Mouse (Mus musculus): ENCODE data around the gene Casz1. TPM values are rescaled to one million over a fixed set of nuclear protein-coding genes. Genes with fewer than 3 reads are reported as not detected.

Casz1 gene
- total RNA-seq, 1 experiment = 4.0 TPM

DNA sequence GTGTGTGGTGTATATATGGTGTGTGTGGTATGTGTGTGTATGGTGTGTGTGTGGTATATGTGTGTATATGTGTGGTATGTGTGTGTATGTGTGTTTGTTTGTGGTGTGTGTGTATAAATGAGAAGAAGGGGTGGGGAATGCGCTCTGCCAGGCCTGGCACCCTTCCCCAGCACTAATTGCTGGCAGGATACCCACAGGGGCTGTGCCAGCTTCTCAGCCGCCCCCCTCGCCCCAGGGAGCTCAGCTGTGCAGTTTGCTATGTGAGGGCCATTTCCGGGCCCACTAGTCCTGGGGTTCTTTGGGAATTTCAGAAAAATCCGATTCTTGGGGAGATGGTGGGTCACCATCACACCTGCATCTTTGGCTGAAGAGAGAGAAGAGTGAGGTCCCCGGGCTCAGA is 9.0 kb downstream of the Casz1 start:
- in situ Hi-C loops (cut with MboI; ENCODE audit: low sequenced_read_pairs in 2 of 2, unreplicated experiment in 2 of 2) = no loop called here
- no peak for TF ChIP-seq HCFC1 (IDR thresholded peaks at IDR 0.05; ENCODE audit: borderline replicate concordance, insufficient read depth, low read length)
- TF ChIP-seq MAFK (IDR thresholded peaks at IDR 0.05; ENCODE audit: insufficient read depth, low read depth, low read length) = no peak
- TF ChIP-seq CHD2 (IDR thresholded peaks at IDR 0.05; ENCODE audit: low read depth, low read length) = no peak
- TF ChIP-seq ZC3H11A (IDR thresholded peaks at IDR 0.05; ENCODE audit: borderline replicate concordance, low read depth, low read length) = no peak
- no peak for TF ChIP-seq ZNF384 (IDR thresholded peaks at IDR 0.05; ENCODE audit: low read depth, low read length)
- no peaks in the 10 kb centered on the region for H3K36me3 ChIP-seq (ENCODE audit: control insufficient read depth, insufficient read depth, low read length, poor library complexity, severe bottlenecking)
- no peaks in the 10 kb centered on the region for H3K9me3 ChIP-seq (ENCODE audit: control insufficient read depth, insufficient read depth, low read depth, low read length)
- no peak overlapping the region for H3K9ac ChIP-seq (ENCODE audit: insufficient read depth, low read depth, low read length, poor library complexity, severe bottlenecking)
- H3K4me1 ChIP-seq (ENCODE audit: control insufficient read depth in 2 of 2, insufficient read depth in 2 of 2, low read length in 2 of 2, poor library complexity in 1 of 2) = peaks cover 3 to 10% of the 10 kb centered on the region in 2 experiments; a peak in 2 of 4 replicates
- no peak for DNase-seq (ENCODE audit: low read depth, low spot score)
- H3K27ac ChIP-seq (ENCODE audit: insufficient read depth, low read depth, low read length, poor library complexity, severe bottlenecking) = no peak overlapping the region
- H3K4me3 ChIP-seq (ENCODE audit: insufficient read depth in 1 of 2, low read depth in 1 of 2, low read length in 2 of 2, poor library complexity in 1 of 2, severe bottlenecking in 1 of 2) = no peak overlapping the region

DNA sequence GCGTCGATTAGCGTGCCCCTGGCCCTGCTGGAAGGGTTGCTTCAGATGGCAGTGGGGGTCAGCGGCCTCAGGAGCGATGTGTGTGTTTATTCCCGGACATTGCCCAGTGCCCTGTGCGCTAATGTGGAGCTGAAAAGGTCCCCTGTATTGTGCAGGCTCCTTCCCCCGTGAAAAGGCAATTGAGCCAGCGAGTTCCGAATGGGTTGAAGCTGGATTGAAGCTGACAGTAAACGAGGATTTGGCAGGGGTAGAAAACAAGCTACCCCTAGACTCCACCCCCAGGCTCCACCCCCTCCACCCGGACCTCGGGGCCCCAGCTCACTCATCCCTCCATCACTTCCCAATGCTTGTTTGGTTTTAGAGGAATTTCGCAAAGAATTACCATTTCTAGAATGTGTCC is 12.3 kb downstream of the Casz1 start:
- H3K36me3 ChIP-seq (ENCODE audit: control insufficient read depth, insufficient read depth, low read length, poor library complexity, severe bottlenecking) = no peaks in the 10 kb centered on the region
- H3K4me1 ChIP-seq (ENCODE audit: control insufficient read depth in 2 of 2, insufficient read depth in 2 of 2, low read length in 2 of 2, poor library complexity in 1 of 2) = peaks cover 3 to 13% of the 10 kb centered on the region in 2 experiments; a peak in 2 of 4 replicates
- H3K4me3 ChIP-seq (ENCODE audit: insufficient read depth in 1 of 2, low read depth in 1 of 2, low read length in 2 of 2, poor library complexity in 1 of 2, severe bottlenecking in 1 of 2) = peak overlapping the region; percentile 27 to 56; a peak in 3 of 4 replicates
- TF ChIP-seq ZC3H11A (IDR thresholded peaks at IDR 0.05; ENCODE audit: borderline replicate concordance, low read depth, low read length) = no peak
- no peak for TF ChIP-seq ZNF384 (IDR thresholded peaks at IDR 0.05; ENCODE audit: low read depth, low read length)
- TF ChIP-seq MAFK (IDR thresholded peaks at IDR 0.05; ENCODE audit: insufficient read depth, low read depth, low read length) = no peak
- no peak for TF ChIP-seq HCFC1 (IDR thresholded peaks at IDR 0.05; ENCODE audit: borderline replicate concordance, insufficient read depth, low read length)
- no peak for TF ChIP-seq CHD2 (IDR thresholded peaks at IDR 0.05; ENCODE audit: low read depth, low read length)
- in situ Hi-C loops (cut with MboI; ENCODE audit: low sequenced_read_pairs in 2 of 2, unreplicated experiment in 2 of 2) = no loop called here
- H3K27ac ChIP-seq (ENCODE audit: insufficient read depth, low read depth, low read length, poor library complexity, severe bottlenecking) = no peak overlapping the region
- no peak for DNase-seq (ENCODE audit: low read depth, low spot score)
- no peaks in the 10 kb centered on the region for H3K9me3 ChIP-seq (ENCODE audit: control insufficient read depth, insufficient read depth, low read depth, low read length)
- peak overlapping the region; percentile 7; the same call in 1 of the 2 replicates for H3K9ac ChIP-seq (ENCODE audit: insufficient read depth, low read depth, low read length, poor library complexity, severe bottlenecking)

DNA sequence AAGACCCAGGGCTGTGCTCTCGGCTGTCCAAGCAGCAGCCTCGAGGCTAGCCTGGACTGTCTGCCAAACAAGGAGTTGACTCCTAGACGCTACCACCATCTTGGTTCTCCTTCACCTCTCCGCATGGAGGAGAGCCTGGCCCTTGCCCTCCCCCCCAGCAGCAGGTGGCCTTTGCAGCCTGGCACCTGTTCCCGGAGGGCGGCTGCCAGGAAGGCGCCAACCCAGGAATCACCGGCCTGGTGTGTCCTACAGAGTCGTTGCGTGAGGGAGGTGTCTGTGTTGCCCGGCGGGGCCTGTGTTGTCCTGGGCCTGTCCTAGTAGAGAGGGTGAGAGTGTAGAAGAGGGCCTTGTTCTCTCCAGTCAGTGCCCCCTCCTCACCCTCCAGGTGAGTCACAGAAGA is 13.9 kb downstream of the Casz1 start:
- H3K9me3 ChIP-seq (ENCODE audit: control insufficient read depth, insufficient read depth, low read depth, low read length) = no peaks in the 10 kb centered on the region
- DNase-seq (ENCODE audit: low read depth, low spot score) = no peak
- in situ Hi-C loops (cut with MboI; ENCODE audit: low sequenced_read_pairs in 2 of 2, unreplicated experiment in 2 of 2) = no loop called here
- H3K4me1 ChIP-seq (ENCODE audit: control insufficient read depth in 2 of 2, insufficient read depth in 2 of 2, low read length in 2 of 2, poor library complexity in 1 of 2) = peaks cover 3 to 13% of the 10 kb centered on the region in 2 experiments; a peak in 2 of 4 replicates
- H3K27ac ChIP-seq (ENCODE audit: insufficient read depth, low read depth, low read length, poor library complexity, severe bottlenecking) = no peak overlapping the region
- TF ChIP-seq HCFC1 (IDR thresholded peaks at IDR 0.05; ENCODE audit: borderline replicate concordance, insufficient read depth, low read length) = no peak
- TF ChIP-seq ZC3H11A (IDR thresholded peaks at IDR 0.05; ENCODE audit: borderline replicate concordance, low read depth, low read length) = no peak
- no peak for TF ChIP-seq ZNF384 (IDR thresholded peaks at IDR 0.05; ENCODE audit: low read depth, low read length)
- TF ChIP-seq MAFK (IDR thresholded peaks at IDR 0.05; ENCODE audit: insufficient read depth, low read depth, low read length) = no peak
- TF ChIP-seq CHD2 (IDR thresholded peaks at IDR 0.05; ENCODE audit: low read depth, low read length) = no peak
- no peak overlapping the region for H3K4me3 ChIP-seq (ENCODE audit: insufficient read depth in 1 of 2, low read depth in 1 of 2, low read length in 2 of 2, poor library complexity in 1 of 2, severe bottlenecking in 1 of 2)
- no peaks in the 10 kb centered on the region for H3K36me3 ChIP-seq (ENCODE audit: control insufficient read depth, insufficient read depth, low read length, poor library complexity, severe bottlenecking)
- H3K9ac ChIP-seq (ENCODE audit: insufficient read depth, low read depth, low read length, poor library complexity, severe bottlenecking) = no peak overlapping the region

DNA sequence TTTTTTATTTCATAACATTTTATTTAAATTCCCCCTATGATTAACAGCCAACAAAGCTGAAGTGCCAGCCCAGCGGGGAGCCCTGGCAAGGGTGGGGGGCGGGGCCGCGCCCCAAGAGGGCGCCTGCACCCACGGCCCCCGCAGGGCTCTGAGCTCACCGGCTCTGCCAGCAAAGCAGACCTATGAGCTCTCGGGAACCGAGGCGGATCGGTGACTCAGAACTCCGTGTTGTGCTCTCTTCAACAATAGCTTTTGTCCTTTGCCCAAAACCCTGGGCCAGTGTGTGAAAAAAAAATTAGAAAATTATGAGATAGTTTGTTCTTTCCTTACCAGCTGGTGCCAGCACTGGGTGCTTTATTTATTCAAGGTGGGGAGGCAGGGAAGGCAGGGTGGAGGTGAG is 15.9 kb downstream of the Casz1 start:
- Histone ChIP-seq H3K9me3 (ENCODE audit: control insufficient read depth, insufficient read depth, low read depth, low read length) (no peaks in the 10 kb centered on the region), H3K9ac (ENCODE audit: insufficient read depth, low read depth, low read length, poor library complexity, severe bottlenecking) (no peak overlapping the region), H3K36me3 (ENCODE audit: control insufficient read depth, insufficient read depth, low read length, poor library complexity, severe bottlenecking) (no peaks in the 10 kb centered on the region), H3K27ac (ENCODE audit: insufficient read depth, low read depth, low read length, poor library complexity, severe bottlenecking) (no peak overlapping the region), H3K4me3 (ENCODE audit: insufficient read depth in 1 of 2, low read depth in 1 of 2, low read length in 2 of 2, poor library complexity in 1 of 2, severe bottlenecking in 1 of 2) (no peak overlapping the region), H3K4me1 (ENCODE audit: control insufficient read depth in 2 of 2, insufficient read depth in 2 of 2, low read length in 2 of 2, poor library complexity in 1 of 2) (peaks cover 3 to 8% of the 10 kb centered on the region in 2 experiments; a peak in 2 of 4 replicates)
- no peak for TF ChIP-seq MAFK (IDR thresholded peaks at IDR 0.05; ENCODE audit: insufficient read depth, low read depth, low read length)
- no peak for TF ChIP-seq ZNF384 (IDR thresholded peaks at IDR 0.05; ENCODE audit: low read depth, low read length)
- no peak for TF ChIP-seq HCFC1 (IDR thresholded peaks at IDR 0.05; ENCODE audit: borderline replicate concordance, insufficient read depth, low read length)
- no peak for DNase-seq (ENCODE audit: low read depth, low spot score)
- in situ Hi-C loops (cut with MboI; ENCODE audit: low sequenced_read_pairs in 2 of 2, unreplicated experiment in 2 of 2) = no loop called here

DNA sequence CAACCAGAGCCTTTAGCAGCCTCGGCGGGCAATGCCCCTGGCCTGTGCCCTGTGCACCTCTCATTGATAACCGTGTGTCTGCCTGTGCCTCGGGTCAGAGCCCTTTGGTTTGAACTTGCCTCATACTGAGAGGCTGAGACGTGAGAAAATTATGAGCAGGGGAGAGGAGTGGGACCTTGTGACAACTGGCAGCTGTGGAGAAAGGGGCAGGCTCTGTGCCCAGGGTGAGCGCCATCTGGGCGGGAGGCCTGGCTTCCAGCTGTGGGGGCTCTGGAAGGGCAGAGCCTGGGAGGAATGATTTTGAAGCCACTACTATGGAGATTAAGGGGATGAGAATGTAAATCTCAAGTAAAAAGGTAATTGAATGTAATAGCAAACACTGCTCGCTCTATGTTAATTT is 19.1 kb downstream of the Casz1 start:
- no peak overlapping the region for H3K27ac ChIP-seq (ENCODE audit: insufficient read depth, low read depth, low read length, poor library complexity, severe bottlenecking)

More for the DNA sequence above, 19.1 kb downstream of the Casz1 start:
- H3K4me3 ChIP-seq (ENCODE audit: insufficient read depth in 1 of 2, low read depth in 1 of 2, low read length in 2 of 2, poor library complexity in 1 of 2, severe bottlenecking in 1 of 2) = no peak overlapping the region
- in situ Hi-C loops (cut with MboI; ENCODE audit: low sequenced_read_pairs in 2 of 2, unreplicated experiment in 2 of 2) = no loop called here
- no peak for DNase-seq (ENCODE audit: low read depth, low spot score)
- TF ChIP-seq ZC3H11A (IDR thresholded peaks at IDR 0.05; ENCODE audit: borderline replicate concordance, low read depth, low read length) (no peak), MAFK (IDR thresholded peaks at IDR 0.05; ENCODE audit: insufficient read depth, low read depth, low read length) (no peak), CHD2 (IDR thresholded peaks at IDR 0.05; ENCODE audit: low read depth, low read length) (no peak), ZNF384 (IDR thresholded peaks at IDR 0.05; ENCODE audit: low read depth, low read length) (no peak), HCFC1 (IDR thresholded peaks at IDR 0.05; ENCODE audit: borderline replicate concordance, insufficient read depth, low read length) (no peak)
- no peak overlapping the region for H3K9ac ChIP-seq (ENCODE audit: insufficient read depth, low read depth, low read length, poor library complexity, severe bottlenecking)
- no peaks in the 10 kb centered on the region for H3K36me3 ChIP-seq (ENCODE audit: control insufficient read depth, insufficient read depth, low read length, poor library complexity, severe bottlenecking)
- no peaks in the 10 kb centered on the region for H3K9me3 ChIP-seq (ENCODE audit: control insufficient read depth, insufficient read depth, low read depth, low read length)
- peaks cover 4 to 19% of the 10 kb centered on the region in 2 experiments; a peak in 2 of 4 replicates for H3K4me1 ChIP-seq (ENCODE audit: control insufficient read depth in 2 of 2, insufficient read depth in 2 of 2, low read length in 2 of 2, poor library complexity in 1 of 2)

All from ES-E14 (cell line).